Mouse (Mus musculus) erythroid progenitor cell, adult 5-6 weeks (primary cell): ENCODE data around the gene Polr2l. TPM values are rescaled to one million over a fixed set of nuclear protein-coding genes. Genes with fewer than 3 reads are reported as not detected.

Experiments
- ATAC-seq: replicated peaks from 2 replicates; pipeline ENCODE4 v1.8.0; 2016; ENCODE audit warnings: moderate number of reproducible peaks, mild to moderate bottlenecking, moderate TSS enrichment, inconsistent platforms; ENCODE audit not compliant: poor library complexity, low FRiP score, severe bottlenecking
- total RNA-seq, 2 experiments: library from RNA; stranded (forward) in 1 of 2; stranded (reverse) in 1 of 2; fragments of 150-400 nt in 1 of 2; fragments of 186-747, 209-891 nt in 1 of 2; gene quantifications; 2 replicates each; pipeline versions ENCODE4 v1.2.3 to v1.2.4; 2015 to 2017; ENCODE audit warnings: low replicate concordance in 2 of 2

The Polr2l gene
- total RNA-seq (2015; ENCODE audit: low replicate concordance) (6.7 and 15.5 TPM in 2 replicates), total RNA-seq (2017; ENCODE audit: low replicate concordance) (14.4 and 14.9 TPM in 2 replicates)

- ATAC-seq: peak; percentile 85
Measured at GRCm38 (mm10) chr7:141475011-141475804, at the start of gene Polr2l, which contains the start of gene Tspan4. Gene Polr2l (minus strand): TSS chr7:141475132. Gene Tspan4 (plus strand): TSS chr7:141475240.

GRCm38 (mm10) chr7:141524271-141524670 lies 49.3 kb upstream of the Polr2l start:
- no peak for ATAC-seq

GRCm38 (mm10) chr7:141523007-141523406 lies 48.1 kb upstream of the Polr2l start:
- no peak for ATAC-seq

- ATAC-seq: no peak
Measured at GRCm38 (mm10) chr7:141519795-141520194, 44.9 kb upstream of the Polr2l start.

GRCm38 (mm10) chr7:141518926-141519325 lies 44.0 kb upstream of the Polr2l start:
- peak; percentile 71 for ATAC-seq

- ATAC-seq: no peak
Measured at GRCm38 (mm10) chr7:141518296-141518695, 43.4 kb upstream of the Polr2l start.

GRCm38 (mm10) chr7:141517638-141518037 lies 42.7 kb upstream of the Polr2l start:
- no peak for ATAC-seq

GRCm38 (mm10) chr7:141510681-141511191 lies 35.8 kb upstream of the Polr2l start:
- ATAC-seq: no peak

- ATAC-seq: no peak
Measured at GRCm38 (mm10) chr7:141510196-141510595, 35.3 kb upstream of the Polr2l start.

GRCm38 (mm10) chr7:141508160-141508559 lies 33.2 kb upstream of the Polr2l start:
- no peak for ATAC-seq

- ATAC-seq: peak; percentile 50
Measured at GRCm38 (mm10) chr7:141506278-141506677, 31.3 kb upstream of the Polr2l start.

- no peak for ATAC-seq
Measured at GRCm38 (mm10) chr7:141502556-141502905, 27.6 kb upstream of the Polr2l start.

- ATAC-seq: peak; percentile 68
Measured at GRCm38 (mm10) chr7:141501820-141502555, 27.1 kb upstream of the Polr2l start.

GRCm38 (mm10) chr7:141497600-141497999 lies 22.7 kb upstream of the Polr2l start:
- ATAC-seq: no peak

- ATAC-seq: no peak
Measured at GRCm38 (mm10) chr7:141495940-141496339, 21.0 kb upstream of the Polr2l start.

- ATAC-seq: no peak
Measured at GRCm38 (mm10) chr7:141495379-141495778, 20.4 kb upstream of the Polr2l start.

- ATAC-seq: no peak
Measured at GRCm38 (mm10) chr7:141493729-141494128, 18.8 kb upstream of the Polr2l start.

GRCm38 (mm10) chr7:141492738-141493137 lies 17.8 kb upstream of the Polr2l start:
- ATAC-seq: no peak

- ATAC-seq: peak; percentile 76
Measured at GRCm38 (mm10) chr7:141491151-141491550, 16.2 kb upstream of the Polr2l start.

GRCm38 (mm10) chr7:141487141-141487540 lies 12.2 kb upstream of the Polr2l start:
- no peak for ATAC-seq

- ATAC-seq: no peak
Measured at GRCm38 (mm10) chr7:141486239-141486638, 11.3 kb upstream of the Polr2l start.
